Mouse (Mus musculus) forebrain, postnatal 0 days (tissue): ENCODE measurements at regions not wholly inside any gene's neighbourhood (a gene's known extent, or its start where the extent isn't known, plus 50 kb on each side); places are given as distances from the start of the nearest gene placed in this dataset.

Experiments used
- ATAC-seq: fragments of 200-750 bp; cut with Nextera tagmentation; 2 replicates; pipeline ENCODE4 v1.8.0; 2017; ENCODE audit warnings: mild to moderate bottlenecking, moderate library complexity
- DNase-seq: peaks from one replicate; pipeline ENCODE4 v3.0.0-alpha.2; 2015
- H3K27ac ChIP-seq: fragments of 300-500 bp; sonication (generic); 2 replicates; pipeline ENCODE4 v1.5.1; 2014; ENCODE audit warnings: low read depth, mild to moderate bottlenecking, antibody characterized with exemption, low read length, moderate library complexity, mixed read lengths
- H3K27me3 ChIP-seq: fragments of 300-500 bp; sonication (generic); 2 replicates; pipeline ENCODE4 v1.6.1; 2014; ENCODE audit warnings: mild to moderate bottlenecking, low read length, mixed read lengths; ENCODE audit not compliant: insufficient read depth
- H3K36me3 ChIP-seq: fragments of 300-500 bp; sonication (generic); 2 replicates; pipeline ENCODE4 v1.6.1; 2014; ENCODE audit warnings: mild to moderate bottlenecking, moderate library complexity; ENCODE audit not compliant: insufficient read depth
- H3K4me1 ChIP-seq: fragments of 300-500 bp; sonication (generic); 2 replicates; pipeline ENCODE4 v1.6.1; 2014; ENCODE audit warnings: antibody characterized with exemption; ENCODE audit not compliant: insufficient read depth
- H3K4me2 ChIP-seq: fragments of 300-500 bp; sonication (generic); 2 replicates; pipeline ENCODE4 v1.6.1; 2014; ENCODE audit warnings: low read depth, mild to moderate bottlenecking, moderate library complexity
- H3K4me3 ChIP-seq: fragments of 300-500 bp; sonication (generic); 2 replicates; pipeline ENCODE4 v1.5.1; 2014; ENCODE audit warnings: low read depth, low read length, mixed read lengths
- H3K9ac ChIP-seq: fragments of 300-500 bp; sonication (generic); 2 replicates; pipeline ENCODE4 v1.6.1; 2014; ENCODE audit warnings: mild to moderate bottlenecking
- H3K9me3 ChIP-seq: fragments of 300-500 bp; sonication (generic); 2 replicates; pipeline ENCODE4 v1.6.1; 2016; ENCODE audit warnings: low read length
- CTCF ChIP-seq: sonication (generic); IDR thresholded peaks from 2 replicates; pipeline ENCODE4 v1.5.1; 2016; ENCODE audit warnings: antibody characterized with exemption, control low read depth, low read depth
- WGBS: fragments of 180-500 bp; shearing (Covaris S2); extraction: QIAGEN DNeasy Blood & Tissue Kit; methylation state at CpG from one replicate; pipeline ENCODE4 v1.1.7; 2014; 5-methylcytosine and 5-hydroxymethylcytosine counted together

DNA sequence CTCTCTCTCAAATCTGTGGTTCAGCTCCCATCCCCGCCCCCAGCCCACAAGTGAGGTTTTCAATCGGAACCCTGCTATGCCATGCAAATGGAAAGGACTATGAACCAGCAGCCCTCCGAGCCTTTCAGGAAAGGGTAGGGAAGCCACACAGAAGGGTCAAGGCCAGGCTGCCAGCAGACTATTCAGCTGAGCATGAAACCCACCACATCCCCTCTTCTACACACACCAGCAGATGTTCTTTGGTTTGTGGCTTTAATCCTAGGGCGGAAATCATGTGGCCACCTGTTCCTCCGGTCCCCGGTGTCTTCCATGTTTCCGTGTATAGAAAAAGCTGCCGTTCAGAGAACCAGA lies 240.6 kb downstream of the Lrfn2 start:
- no peak for TF ChIP-seq CTCF
- ATAC-seq: no peak
- Histone ChIP-seq H3K4me1 (0 out of 2 replicates have a peak, but pooled peaks cover 10% of the 10 kb centered on the region), H3K36me3 (no peaks in the 10 kb centered on the region), H3K27me3 (no peaks in the 10 kb centered on the region), H3K4me2 (no peak overlapping the region), H3K4me3 (no peak overlapping the region), H3K27ac (no peak overlapping the region), H3K9me3 (no peaks in the 10 kb centered on the region), H3K9ac (no peak overlapping the region)
- WGBS: 54% methylated on average over 8 of the region's 8 CpGs
- DNase-seq: no peak

DNA sequence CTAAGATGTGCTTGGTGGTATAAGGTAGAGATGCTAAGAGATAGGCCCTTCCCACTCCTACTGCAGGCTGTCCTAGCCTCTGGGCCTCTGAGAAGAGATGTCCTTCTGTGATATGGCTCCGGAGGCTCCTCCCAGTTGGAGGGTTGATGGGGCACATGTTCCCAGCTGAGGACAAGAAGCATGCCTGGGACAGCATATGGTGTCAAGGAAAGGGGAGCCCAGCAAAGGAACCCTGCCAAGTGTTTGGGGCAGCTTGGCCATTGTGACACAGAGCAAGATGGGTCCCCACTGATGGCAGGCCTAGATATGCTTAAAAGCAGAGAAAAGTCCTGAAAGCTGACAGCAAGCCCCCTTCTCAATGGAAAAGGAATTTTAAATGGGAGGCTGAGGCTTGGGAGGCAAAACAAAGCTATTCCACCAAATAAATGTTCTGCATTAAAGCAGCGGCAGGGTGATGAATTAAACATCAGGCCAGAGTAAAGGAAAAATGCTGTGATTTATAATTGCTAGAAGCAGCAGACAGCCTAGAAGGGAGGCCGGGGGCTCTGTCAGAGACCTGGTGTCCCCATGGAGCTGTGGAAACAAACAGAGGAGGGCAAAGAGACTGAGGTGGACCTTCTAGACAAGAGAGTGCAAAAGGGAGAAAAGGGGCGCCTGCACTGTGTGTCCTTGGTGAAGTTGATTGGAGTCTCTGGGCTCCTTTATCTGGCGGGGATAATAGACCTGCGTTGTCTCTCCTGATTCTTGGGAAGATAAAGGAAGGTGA lies 246.0 kb downstream of the Lrfn2 start:
- no peak for DNase-seq
- Histone ChIP-seq H3K27ac (no peak overlapping the region), H3K4me1 (no peaks in the 10 kb centered on the region), H3K9ac (no peak overlapping the region), H3K27me3 (no peaks in the 10 kb centered on the region), H3K9me3 (no peaks in the 10 kb centered on the region), H3K36me3 (no peaks in the 10 kb centered on the region), H3K4me3 (no peak overlapping the region), H3K4me2 (no peak overlapping the region)
- no peak for TF ChIP-seq CTCF
- peak; percentile 27; the same call in 1 of the 2 replicates for ATAC-seq
- WGBS: 52% methylated on average over 6 of the region's 6 CpGs

DNA sequence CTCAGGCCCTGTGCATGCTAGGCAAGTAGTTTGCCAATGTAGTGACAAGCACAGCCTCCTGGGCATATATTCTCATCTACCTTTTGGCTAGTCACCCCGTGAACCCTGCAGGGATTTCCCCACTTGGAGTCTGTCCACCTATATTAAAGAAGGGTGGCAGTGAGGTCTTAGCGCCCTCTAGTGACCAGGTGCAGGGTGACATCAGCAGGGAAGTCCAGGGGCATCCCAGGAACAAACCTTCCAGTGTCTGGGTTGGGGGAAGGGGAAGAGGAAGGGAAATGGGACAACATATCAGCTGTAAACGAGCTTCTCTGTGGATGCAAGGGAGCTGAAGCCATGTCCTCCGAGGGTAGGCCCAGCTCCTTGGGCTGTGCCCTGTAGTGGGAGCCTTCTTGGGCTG lies 245.7 kb upstream of the Mocs1 start:
- DNase-seq (no peak), ATAC-seq (no peak)
- Histone ChIP-seq H3K4me2 (no peak overlapping the region), H3K9me3 (no peaks in the 10 kb centered on the region), H3K27me3 (no peaks in the 10 kb centered on the region), H3K4me3 (no peak overlapping the region), H3K4me1 (no peaks in the 10 kb centered on the region), H3K27ac (no peak overlapping the region), H3K36me3 (no peaks in the 10 kb centered on the region), H3K9ac (no peak overlapping the region)
- 5% methylated on average over 4 of the region's 4 CpGs for WGBS
- peak; percentile 64 for TF ChIP-seq CTCF

DNA sequence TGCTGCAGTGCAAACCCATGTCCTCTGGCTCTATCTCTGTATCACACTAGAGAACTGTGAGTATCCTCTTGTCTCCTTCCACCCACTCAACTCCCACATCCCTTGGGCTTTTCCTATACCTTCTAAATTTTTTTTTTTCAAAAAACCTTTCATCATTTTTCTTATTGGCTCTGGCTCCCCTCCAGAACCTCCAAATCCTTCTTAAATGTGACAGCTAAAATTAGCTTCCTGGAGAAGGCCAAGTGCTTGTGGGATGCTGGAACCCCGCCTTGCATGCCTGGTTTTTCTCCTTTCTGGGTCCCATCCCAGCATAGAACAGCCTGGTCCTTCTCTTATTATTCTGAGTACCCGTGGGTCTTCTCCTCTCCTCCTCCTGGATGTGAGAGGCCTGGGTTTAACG lies 244.2 kb upstream of the Mocs1 start:
- no peak for ATAC-seq
- Histone ChIP-seq H3K4me2 (no peak overlapping the region), H3K9me3 (no peaks in the 10 kb centered on the region), H3K4me1 (no peaks in the 10 kb centered on the region), H3K36me3 (no peaks in the 10 kb centered on the region), H3K9ac (no peak overlapping the region), H3K27ac (no peak overlapping the region), H3K4me3 (no peak overlapping the region), H3K27me3 (no peaks in the 10 kb centered on the region)
- no peak for TF ChIP-seq CTCF
- WGBS: 53% methylated on average over 3 of the region's 3 CpGs
- no peak for DNase-seq

- 52% methylated on average over 8 of the region's 8 CpGs for WGBS
- Histone ChIP-seq H3K27me3 (no peaks in the 10 kb centered on the region), H3K9me3 (no peaks in the 10 kb centered on the region), H3K36me3 (no peaks in the 10 kb centered on the region), H3K27ac (no peak overlapping the region), H3K4me3 (no peak overlapping the region), H3K9ac (no peak overlapping the region), H3K4me2 (no peak overlapping the region), H3K4me1 (no peaks in the 10 kb centered on the region)
- ATAC-seq (no peak), DNase-seq (no peak)
- TF ChIP-seq CTCF: no peak
These were observed 243.0 kb upstream of the Mocs1 start for GRCm38 (mm10) chr17:49185052-49185612.

GRCm38 (mm10) chr17:49189765-49190164 lies 238.4 kb upstream of the Mocs1 start:
- 41% methylated on average over 3 of the region's 3 CpGs for WGBS
- ATAC-seq (peak; percentile 50), DNase-seq (peak; percentile 69)
- Histone ChIP-seq H3K36me3 (no peaks in the 10 kb centered on the region), H3K4me3 (no peak overlapping the region), H3K9ac (no peak overlapping the region), H3K9me3 (no peaks in the 10 kb centered on the region), H3K4me2 (no peak overlapping the region), H3K4me1 (no peaks in the 10 kb centered on the region), H3K27me3 (no peaks in the 10 kb centered on the region), H3K27ac (no peak overlapping the region)
- peak; percentile 90 for TF ChIP-seq CTCF

DNA sequence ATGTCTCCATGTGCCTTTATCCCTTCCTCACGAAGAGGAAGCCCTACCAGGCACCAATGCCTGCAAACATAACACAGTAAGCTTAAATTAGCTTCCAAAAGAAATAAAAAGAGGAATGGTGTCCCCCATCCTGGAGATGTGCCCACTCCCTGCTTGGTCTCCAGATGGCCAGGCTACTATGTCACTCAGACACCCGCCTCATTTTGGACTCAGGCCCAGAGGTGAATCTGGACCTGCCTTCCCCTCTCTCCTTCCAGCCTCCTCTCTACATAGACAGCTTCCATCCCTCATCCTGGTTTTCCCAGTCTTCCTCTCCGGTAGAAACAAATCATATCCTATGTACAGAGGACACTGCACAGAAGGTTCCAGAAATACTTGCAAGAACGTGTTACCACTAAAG lies 237.8 kb upstream of the Mocs1 start:
- no peak for DNase-seq
- H3K4me2 ChIP-seq: no peak overlapping the region
- WGBS: 45% methylated on average over 4 of the region's 4 CpGs
- H3K4me1 ChIP-seq: no peaks in the 10 kb centered on the region
- no peak overlapping the region for H3K27ac ChIP-seq
- H3K36me3 ChIP-seq: no peaks in the 10 kb centered on the region
- no peak overlapping the region for H3K4me3 ChIP-seq
- no peak for TF ChIP-seq CTCF
- ATAC-seq: no peak
- no peaks in the 10 kb centered on the region for H3K27me3 ChIP-seq
- no peaks in the 10 kb centered on the region for H3K9me3 ChIP-seq
- H3K9ac ChIP-seq: no peak overlapping the region
